Mouse (Mus musculus) testis, postnatal 10 days (tissue): Measurements from ENCODE around the gene Olfr655.
A peak's percentile ranks its signal among the peaks of the same experiment; 100 is the strongest.

Experiments used
- DNase-seq: peaks from one replicate; pipeline ENCODE4 v3.0.0; 2021; ENCODE audit warnings: low spot score

Olfr655 gene

DNA sequence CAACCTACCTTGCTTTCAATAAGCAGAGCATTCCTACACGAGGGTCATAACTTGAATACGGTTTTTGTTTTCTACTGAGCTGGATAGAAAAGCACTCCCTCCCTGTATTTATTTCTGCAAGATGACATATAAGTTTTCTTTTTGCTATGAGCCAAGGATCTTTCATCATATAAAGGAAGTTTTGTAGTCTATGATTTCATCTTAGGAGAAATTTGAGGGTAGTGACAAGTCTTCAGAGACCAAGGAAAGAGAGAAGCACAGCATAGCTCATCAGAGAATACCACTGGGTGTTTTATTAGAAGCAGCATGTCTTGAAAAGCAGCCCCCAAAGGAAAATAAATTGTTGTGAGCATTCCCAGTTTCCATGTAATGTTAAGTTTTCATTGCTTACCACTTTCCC, at the start of gene Olfr655:
TSS of gene Olfr655 (minus strand) at position 101 of the 400 bp plus-strand sequence.
- no peak for DNase-seq

DNA sequence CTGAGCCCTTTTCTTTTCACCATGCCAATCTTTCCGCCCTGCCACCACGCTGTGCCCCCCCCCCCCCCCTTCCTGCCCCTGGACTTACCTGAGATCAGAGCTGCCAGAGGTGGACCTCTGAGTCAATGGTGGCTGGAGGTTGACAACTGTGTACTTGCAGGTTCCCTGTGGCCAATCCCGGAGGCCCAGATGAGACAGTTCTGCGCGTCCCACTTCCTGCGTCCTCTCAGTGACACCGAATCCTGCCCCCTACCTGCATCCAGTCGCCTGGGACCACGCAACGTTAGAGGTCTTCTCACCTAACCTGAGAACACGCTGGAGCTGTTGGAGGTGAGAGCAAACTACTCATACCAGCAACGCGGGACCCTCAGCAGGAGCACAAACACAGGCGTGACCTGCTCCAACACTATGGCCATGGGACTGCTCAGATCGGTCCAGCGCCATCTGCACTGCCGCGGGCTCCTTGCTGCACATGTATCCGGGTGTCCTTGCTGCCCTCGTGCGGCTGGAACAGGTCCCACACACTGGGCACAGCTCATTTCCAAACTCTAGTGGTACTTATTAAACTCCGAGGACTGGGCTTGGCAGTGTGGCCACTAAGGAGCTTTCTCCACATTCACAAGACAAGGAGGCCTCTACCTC, 45.4 kb upstream of the Olfr655 start, which contains the start of gene Olfr658:
TSS of gene Olfr658 (minus strand) at position 465 of the 642 bp plus-strand sequence.
- DNase-seq: peak; percentile 60

DNA sequence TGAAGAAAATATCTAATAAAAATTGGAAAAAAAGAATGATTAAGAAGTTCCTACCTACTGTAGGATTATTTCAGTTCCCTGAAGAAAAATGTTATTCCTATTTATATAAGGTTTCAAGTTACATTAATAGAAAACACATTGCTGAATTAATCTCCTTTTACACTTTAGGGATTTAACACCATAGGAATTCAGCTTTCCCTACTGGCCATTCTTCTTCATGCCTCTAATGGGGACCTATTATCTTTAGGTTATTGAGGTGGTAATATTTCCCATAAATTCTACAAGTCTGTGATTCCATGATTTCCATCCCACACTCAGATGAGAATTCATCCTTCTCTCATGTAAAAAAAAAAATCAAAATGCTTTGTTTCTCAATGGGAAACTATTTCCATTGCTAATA, 22.9 kb upstream of the Olfr655 start, which contains the start of gene Olfr657:
TSS of gene Olfr657 (plus strand) at position 301 of the 400 bp plus-strand sequence.
- no peak for DNase-seq

DNA sequence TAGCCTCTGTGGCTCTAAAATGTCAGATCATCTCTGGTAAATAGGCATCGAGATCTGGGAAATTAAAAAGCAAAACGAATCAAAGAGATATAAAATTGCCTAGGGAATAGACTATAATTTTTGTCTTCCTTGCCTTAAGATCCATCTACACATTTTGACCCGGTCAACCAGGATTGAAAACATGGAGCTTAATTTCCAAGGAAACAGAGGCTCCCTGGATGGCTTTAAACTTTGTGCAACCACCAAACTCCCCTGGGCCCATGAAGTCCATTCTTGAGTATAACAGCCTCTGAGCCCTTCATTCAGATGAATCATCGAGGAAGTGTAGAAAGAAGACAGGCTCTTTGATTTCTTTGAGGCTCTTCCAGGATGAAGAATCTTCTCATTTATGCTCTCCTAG, 12.1 kb upstream of the Olfr655 start, which contains the start of gene Olfr656:
TSS of gene Olfr656 (plus strand) at position 301 of the 400 bp plus-strand sequence.
- no peak for DNase-seq

DNA sequence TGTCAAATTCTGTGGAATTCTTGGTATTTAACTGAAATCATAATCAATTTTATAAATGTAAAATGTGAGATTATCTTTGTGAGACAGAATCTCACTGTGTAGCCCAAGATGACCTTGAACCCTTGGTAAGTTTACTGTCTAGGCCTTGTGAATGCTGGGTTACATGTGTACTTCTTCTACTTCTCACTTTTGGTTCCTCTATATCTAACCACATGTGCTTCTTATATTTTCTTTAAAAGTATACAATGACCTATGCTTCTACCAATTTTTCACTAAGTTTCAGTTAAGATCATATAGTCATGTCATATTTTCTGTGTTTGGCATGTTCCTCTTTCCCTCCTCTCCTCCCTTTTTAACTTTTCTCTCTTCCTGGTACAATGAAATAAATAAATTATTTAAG, 3.1 kb upstream of the Olfr655 start:
- no peak for DNase-seq

DNA sequence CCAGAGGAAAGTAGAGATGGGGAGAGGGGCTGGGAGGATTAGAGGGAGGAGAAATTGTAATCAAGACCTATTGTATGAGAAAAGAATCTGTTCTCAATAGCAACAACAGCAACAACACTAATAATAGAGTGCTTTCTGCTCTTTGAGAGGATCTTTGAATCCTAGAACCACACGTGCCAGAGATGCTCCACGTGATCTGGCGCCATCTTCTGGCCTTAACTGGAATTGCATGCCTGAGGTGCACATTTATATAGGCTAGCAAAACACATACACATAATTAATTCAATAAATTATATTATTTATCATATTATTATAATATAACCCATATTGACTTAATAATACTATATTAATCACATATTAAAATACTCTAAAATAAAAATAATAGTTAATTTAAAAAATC, 1.6 kb upstream of the Olfr655 start:
- peak; percentile 62 for DNase-seq

DNA sequence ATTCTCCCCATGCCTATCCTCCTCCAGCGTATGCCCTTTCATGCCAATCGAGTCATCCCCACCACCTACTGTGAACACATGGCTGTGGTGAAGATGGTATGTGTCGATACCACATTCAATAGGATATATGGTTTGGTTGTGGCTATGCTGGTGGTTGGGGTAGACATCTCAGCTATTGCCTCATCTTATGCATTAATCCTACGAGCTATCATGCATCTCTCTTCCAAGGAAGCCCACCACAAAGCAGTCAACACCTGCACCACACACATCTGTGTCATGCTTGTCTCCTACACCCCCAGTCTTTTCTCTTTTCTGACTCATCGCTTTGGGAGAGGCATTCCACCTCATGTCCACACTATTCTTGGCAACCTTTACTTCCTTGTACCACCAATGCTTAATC, 13.3 kb downstream of the Olfr655 start:
- DNase-seq: no peak

DNA sequence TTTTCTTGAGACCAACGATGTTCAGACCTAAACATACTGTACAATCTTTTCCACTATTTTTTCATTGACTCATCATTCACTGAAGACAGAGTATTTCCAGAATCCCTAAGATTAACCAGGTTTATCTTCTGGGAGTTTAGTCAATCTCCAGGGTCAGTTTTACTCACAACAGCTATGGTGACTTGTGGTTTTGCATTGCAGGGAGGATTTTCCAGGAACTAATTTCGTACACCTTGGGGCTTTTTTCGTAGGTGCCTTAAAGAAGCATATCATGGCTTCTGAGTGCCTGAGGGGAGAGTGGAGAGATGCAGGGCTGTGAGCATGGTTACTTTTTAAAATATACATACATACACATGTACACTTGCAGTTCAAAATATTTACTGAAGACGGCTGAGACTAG, 14.9 kb downstream of the Olfr655 start, which contains the start of gene Olfr654:
TSS of gene Olfr654 (plus strand) at position 301 of the 400 bp plus-strand sequence.
- no peak for DNase-seq

DNA sequence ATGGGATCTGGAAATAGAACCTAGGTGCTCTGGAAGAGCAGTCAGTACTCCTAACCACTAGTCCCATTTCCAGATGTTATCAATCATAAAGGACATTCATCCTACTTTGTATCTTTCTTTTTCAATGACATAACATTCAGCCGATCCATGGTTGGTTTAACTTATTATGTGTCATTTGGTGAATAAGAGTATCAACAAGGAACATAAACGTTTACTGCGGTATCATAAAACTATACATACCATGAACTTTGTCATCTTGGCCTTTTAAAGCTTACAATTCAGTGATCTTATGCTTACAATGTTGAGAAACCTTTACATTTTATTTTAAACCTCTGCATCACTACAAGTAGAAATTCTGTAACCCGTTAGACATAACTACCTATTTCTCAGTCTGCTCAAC, 20.1 kb downstream of the Olfr655 start:
- no peak for DNase-seq

DNA sequence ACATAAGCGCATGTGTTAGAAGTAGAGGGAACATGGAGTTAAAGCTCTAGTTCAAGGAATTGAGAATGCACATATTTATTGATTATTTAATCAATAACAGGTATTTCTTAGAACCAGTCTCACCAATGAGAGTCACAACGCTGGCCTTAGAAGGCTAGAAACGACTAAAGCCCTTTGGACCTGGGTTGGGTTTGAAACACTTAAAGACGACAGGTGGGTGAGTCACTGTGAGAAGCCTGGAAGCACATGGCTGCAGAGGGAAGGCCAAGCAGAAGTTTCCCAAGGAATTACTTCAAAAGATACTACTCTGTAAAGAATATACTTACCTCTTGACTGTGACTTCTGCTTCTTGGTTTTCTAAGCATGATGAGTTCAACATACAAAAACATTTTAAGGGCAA, 20.7 kb downstream of the Olfr655 start:
- no peak for DNase-seq

DNA sequence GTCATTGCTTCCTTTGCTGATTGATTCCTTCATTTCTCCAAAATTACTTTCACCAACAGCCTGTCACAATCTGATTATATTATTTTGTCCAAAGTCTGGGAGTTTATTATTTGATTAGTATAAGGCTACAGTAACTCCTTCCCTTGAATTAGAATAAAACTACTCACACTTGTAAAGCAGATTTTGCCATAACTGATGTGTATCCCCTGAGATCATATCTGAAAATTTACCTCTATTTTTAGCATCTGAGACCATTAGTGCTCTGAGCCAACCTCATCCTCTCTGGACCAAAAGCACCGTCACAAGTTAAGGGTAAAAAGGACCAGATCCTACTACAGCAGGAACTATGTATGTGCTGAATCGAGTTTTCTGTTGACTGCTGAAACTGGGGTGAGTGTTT, 24.6 kb downstream of the Olfr655 start, which contains the start of gene Olfr653:
TSS of gene Olfr653 (plus strand) at position 301 of the 400 bp plus-strand sequence.
- DNase-seq: no peak

DNA sequence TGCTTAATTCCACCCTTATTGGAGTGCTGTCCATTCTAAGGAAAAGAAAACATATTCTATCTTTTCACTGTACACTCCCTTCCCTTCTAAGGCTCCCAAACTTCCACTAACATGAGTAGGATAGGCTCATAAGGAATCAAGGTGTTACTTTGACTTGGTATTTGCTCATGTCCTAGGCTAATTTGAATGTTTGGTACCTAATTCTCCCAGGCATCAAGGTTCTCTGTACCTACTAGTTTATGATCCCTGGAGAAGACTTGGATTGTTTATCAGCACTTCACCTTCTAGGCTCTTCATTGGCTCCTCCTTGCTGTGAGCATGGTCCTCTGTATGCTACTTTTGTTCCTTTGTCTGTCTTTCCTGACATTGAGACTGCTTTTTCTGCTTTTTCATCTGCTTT, 41.0 kb downstream of the Olfr655 start, which contains the start of gene Olfr652:
TSS of gene Olfr652 (plus strand) at position 301 of the 400 bp plus-strand sequence.
- no peak for DNase-seq

DNA sequence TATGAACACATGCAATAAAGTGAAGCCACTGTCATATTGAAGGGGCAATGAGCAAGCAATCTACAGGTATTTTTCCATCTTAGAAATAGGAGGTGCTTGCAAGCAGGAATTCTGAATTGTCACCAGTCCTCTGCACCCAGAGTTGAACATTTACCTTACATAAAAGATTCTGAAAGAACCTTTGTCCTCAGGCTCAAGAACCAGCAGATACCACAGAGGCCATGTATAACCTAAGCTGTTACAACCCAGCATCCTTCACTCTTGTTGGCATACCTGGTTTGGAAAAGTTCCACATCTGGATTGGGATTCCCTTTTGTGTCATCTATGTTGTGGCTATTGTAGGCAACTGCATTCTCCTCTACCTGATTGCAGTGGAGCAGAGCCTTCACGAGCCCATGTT, 48.9 kb downstream of the Olfr655 start:
- no peak for DNase-seq

DNA sequence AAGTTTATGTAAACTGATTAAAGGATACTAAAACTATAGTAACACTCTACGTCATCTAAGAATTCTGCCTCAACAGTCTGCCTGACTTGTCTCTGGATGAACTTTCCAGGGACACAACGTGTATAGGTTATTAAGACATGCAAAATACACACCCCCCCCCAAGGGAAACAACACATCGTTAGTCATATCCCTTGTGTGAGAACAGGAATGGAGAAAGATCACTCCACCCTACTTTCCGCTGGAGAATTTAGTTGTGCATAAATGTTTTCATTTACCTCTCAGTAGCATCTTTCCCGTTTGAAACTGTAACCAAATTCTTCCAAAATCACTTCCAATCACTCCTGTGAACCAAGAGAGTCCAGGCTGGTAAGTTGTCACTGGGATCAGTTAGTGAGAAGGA, 51.7 kb downstream of the Olfr655 start, which contains the start of gene Olfr651:
TSS of gene Olfr651 (plus strand) at position 301 of the 400 bp plus-strand sequence.
- DNase-seq: no peak
